Mouse (Mus musculus): ENCODE data around the gene 1700056E22Rik. TPM values are rescaled to one million over a fixed set of nuclear protein-coding genes. Genes with fewer than 3 reads are reported as not detected.

The 1700056E22Rik gene
- polyA plus RNA-seq, 1 experiment from 2014 or later: 2.0 TPM

DNA sequence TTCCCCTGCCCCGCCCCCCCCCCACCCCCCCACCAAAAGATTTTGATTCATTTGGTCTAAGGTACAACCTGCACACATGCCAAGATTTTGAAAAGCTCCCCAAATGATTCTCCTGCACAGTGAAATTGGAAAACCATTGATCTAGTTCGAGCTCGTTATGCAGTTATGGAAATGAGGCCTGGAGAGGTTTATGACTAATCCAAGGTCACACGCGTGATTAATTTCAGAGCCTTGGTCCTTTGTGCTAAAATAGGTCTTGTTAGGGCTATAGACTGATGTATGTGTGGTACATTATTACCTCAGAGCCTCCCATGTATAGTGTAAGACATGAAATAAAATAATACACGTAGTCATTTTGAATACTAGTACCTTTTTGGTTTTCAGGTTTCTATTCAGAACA is 9.3 kb upstream of the 1700056E22Rik start:
- Histone ChIP-seq H3K4me1 (ENCODE audit: control insufficient read depth, insufficient read depth, low read length) (no peaks in the 10 kb centered on the region), H3K9me3 (ENCODE audit: control insufficient read depth, low read length) (no peaks in the 10 kb centered on the region), H3K27ac (ENCODE audit: low read depth, low read length) (no peak overlapping the region), H3K4me2 (replicated peaks; ENCODE audit: low read depth, low read length) (no peak overlapping the region), H3K9ac (ENCODE audit: low read depth, low read length) (no peak overlapping the region), H3K27me3 (ENCODE audit: control insufficient read depth, insufficient read depth, low read length) (no peaks in the 10 kb centered on the region), H3K36me3 (ENCODE audit: control insufficient read depth, insufficient read depth, low read length) (no peaks in the 10 kb centered on the region), H3K4me3 (ENCODE audit: low read length) (no peak overlapping the region)
- no peak for ATAC-seq (ENCODE audit: low FRiP score, low TSS enrichment)
- WGBS: 81% methylated on average over 6 of the region's 6 CpGs

DNA sequence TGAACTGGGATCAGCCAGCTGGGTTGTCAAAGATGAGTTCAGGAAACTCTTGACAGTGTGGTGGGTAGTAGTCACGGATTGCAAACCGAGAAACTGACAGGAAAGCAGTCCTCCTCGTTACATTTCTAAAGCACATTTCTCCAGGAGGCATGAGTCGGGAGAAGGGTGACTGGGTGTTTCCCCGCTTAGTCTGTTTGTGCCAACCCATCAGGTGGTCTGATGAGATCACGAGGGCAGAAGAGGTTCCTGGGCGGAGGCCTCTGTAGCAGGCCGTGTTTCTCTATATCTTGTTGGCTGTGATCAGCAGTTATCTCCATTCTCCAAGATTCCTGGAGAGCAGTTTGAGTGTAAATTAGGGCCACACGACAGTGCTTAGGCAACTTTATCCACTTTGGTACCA is 8.6 kb upstream of the 1700056E22Rik start:
- Histone ChIP-seq H3K27ac (ENCODE audit: low read depth, low read length) (no peak overlapping the region), H3K9me3 (ENCODE audit: control insufficient read depth, low read length) (no peaks in the 10 kb centered on the region), H3K36me3 (ENCODE audit: control insufficient read depth, insufficient read depth, low read length) (no peaks in the 10 kb centered on the region), H3K9ac (ENCODE audit: low read depth, low read length) (no peak overlapping the region), H3K27me3 (ENCODE audit: control insufficient read depth, insufficient read depth, low read length) (no peaks in the 10 kb centered on the region), H3K4me1 (ENCODE audit: control insufficient read depth, insufficient read depth, low read length) (no peaks in the 10 kb centered on the region), H3K4me3 (ENCODE audit: low read length) (no peak overlapping the region), H3K4me2 (replicated peaks; ENCODE audit: low read depth, low read length) (no peak overlapping the region)
- no peak for ATAC-seq (ENCODE audit: low FRiP score, low TSS enrichment)
- WGBS: 83% methylated on average over 9 of the region's 9 CpGs

DNA sequence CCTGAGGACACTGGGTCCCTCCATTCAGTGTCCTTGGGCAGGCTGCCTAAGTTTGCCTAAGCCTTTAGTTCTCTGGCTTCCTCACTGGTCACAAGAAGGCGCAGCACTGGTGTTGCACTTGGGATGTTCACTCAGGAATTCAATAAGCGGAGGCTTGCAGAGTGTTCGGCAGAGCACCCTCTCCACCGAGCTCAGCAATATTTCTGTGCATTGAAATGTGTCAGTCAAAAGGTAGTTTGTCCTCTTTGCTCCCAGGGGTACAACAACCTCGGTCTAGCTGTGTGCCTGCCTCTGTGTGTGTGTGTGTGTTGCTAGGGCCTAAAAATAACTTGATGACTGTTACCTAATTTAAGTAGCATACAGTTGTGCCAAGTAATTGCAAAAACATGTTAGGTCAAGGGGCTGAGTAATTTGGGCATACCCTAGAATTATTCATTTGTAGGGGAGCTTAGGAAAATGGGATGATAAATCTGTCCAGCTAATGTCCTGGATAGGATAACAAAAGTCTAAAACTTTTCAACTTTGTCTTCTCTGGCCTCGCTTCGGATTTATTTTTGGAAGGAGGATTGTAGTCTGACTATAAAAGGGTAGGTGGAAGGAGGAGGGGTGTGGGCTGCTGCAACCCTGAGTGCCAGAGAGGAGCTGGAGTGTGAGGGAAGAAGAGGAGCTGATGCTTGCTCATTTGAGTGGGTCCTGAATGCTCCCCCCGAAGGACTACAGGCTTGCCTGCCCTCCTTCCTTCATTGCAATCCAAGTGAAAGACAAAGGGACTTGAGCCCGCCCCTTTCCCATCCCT is 7.9 kb upstream of the 1700056E22Rik start:
- Histone ChIP-seq H3K4me2 (replicated peaks; ENCODE audit: low read depth, low read length) (no peak overlapping the region), H3K36me3 (ENCODE audit: control insufficient read depth, insufficient read depth, low read length) (no peaks in the 10 kb centered on the region), H3K4me3 (ENCODE audit: low read length) (no peak overlapping the region), H3K27me3 (ENCODE audit: control insufficient read depth, insufficient read depth, low read length) (no peaks in the 10 kb centered on the region), H3K9ac (ENCODE audit: low read depth, low read length) (no peak overlapping the region), H3K27ac (ENCODE audit: low read depth, low read length) (no peak overlapping the region), H3K4me1 (ENCODE audit: control insufficient read depth, insufficient read depth, low read length) (no peaks in the 10 kb centered on the region), H3K9me3 (ENCODE audit: control insufficient read depth, low read length) (no peaks in the 10 kb centered on the region)
- no peak for ATAC-seq (ENCODE audit: low FRiP score, low TSS enrichment)
- 71% methylated on average over 9 of the region's 9 CpGs for WGBS

DNA sequence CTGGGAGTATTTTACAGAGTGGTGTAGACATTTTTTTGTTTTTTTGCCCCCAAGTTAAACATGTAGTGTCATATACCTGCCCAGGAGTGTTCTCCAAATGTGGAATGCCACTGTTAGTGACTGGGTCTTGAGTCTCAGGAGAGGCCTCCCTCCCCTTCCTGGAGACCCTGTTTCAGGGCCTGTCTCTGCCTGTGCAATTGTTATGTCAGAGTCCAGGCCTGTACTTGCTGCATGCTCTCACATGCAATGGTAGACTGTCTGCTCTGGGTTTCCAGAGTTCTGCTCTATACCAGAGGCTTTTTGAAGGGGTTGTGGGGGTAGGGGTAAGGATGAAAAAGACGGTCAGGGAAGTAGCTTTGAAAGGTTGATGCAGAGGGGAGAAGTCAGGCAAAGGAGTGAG is 6.8 kb upstream of the 1700056E22Rik start:
- ATAC-seq (ENCODE audit: low FRiP score, low TSS enrichment): no peak
- H3K27me3 ChIP-seq (ENCODE audit: control insufficient read depth, insufficient read depth, low read length): no peaks in the 10 kb centered on the region
- H3K9ac ChIP-seq (ENCODE audit: low read depth, low read length): no peak overlapping the region
- no peak overlapping the region for H3K27ac ChIP-seq (ENCODE audit: low read depth, low read length)
- no peaks in the 10 kb centered on the region for H3K9me3 ChIP-seq (ENCODE audit: control insufficient read depth, low read length)
- WGBS: 68% methylated on average over 1 of the region's 1 CpGs
- H3K4me2 ChIP-seq (replicated peaks; ENCODE audit: low read depth, low read length): no peak overlapping the region
- no peaks in the 10 kb centered on the region for H3K36me3 ChIP-seq (ENCODE audit: control insufficient read depth, insufficient read depth, low read length)
- H3K4me3 ChIP-seq (ENCODE audit: low read length): no peak overlapping the region
- H3K4me1 ChIP-seq (ENCODE audit: control insufficient read depth, insufficient read depth, low read length): no peaks in the 10 kb centered on the region

DNA sequence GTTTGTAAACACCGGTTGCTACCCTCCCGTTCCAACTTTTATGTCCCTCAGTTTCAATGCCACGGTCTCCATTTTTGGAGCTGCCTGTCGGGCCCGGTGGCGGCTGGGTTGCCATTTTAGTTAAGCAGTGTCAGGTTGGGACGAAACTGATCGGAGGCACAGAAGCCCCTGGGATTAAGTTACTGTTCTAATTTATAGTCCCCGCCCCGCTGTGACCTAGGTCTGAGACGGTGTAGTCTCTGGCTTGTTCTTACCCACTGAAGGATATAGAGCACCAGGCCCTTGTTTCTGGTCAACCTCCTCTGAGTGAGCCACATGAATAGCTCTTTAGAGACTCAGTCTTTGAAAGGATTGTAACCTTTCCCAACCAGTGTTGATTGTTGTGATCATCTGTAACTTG is 6.1 kb upstream of the 1700056E22Rik start:
- 47% methylated on average over 11 of the region's 11 CpGs for WGBS
- no peaks in the 10 kb centered on the region for H3K36me3 ChIP-seq (ENCODE audit: control insufficient read depth, insufficient read depth, low read length)
- H3K4me1 ChIP-seq (ENCODE audit: control insufficient read depth, insufficient read depth, low read length): no peaks in the 10 kb centered on the region
- H3K4me2 ChIP-seq (replicated peaks; ENCODE audit: low read depth, low read length): no peak overlapping the region
- no peak overlapping the region for H3K9ac ChIP-seq (ENCODE audit: low read depth, low read length)
- no peak overlapping the region for H3K4me3 ChIP-seq (ENCODE audit: low read length)
- no peaks in the 10 kb centered on the region for H3K9me3 ChIP-seq (ENCODE audit: control insufficient read depth, low read length)
- H3K27me3 ChIP-seq (ENCODE audit: control insufficient read depth, insufficient read depth, low read length): no peaks in the 10 kb centered on the region
- ATAC-seq (ENCODE audit: low FRiP score, low TSS enrichment): no peak
- H3K27ac ChIP-seq (ENCODE audit: low read depth, low read length): no peak overlapping the region

DNA sequence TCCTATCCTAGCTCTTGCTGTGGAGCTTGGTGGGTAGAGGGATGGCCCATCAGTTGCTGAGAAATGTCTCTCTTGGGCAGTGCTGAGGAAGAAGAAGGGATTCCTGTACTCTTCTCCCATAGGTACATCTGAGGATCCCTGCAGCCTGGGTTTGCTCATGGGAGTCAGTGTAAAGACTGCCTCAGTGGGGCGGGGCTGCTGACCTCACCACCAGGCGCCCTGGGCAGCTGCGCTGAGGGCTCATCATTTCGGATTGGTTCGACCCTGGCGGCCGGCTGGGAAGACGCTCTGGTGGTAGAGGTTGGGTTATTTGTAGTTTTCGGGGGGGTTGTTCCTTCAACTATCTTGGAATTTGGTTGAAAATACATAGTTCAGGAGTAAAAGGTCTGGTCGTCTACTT is 5.2 kb upstream of the 1700056E22Rik start:
- ATAC-seq (ENCODE audit: low FRiP score, low TSS enrichment): no peak
- Histone ChIP-seq H3K27ac (ENCODE audit: low read depth, low read length) (no peak overlapping the region), H3K9ac (ENCODE audit: low read depth, low read length) (no peak overlapping the region), H3K4me1 (ENCODE audit: control insufficient read depth, insufficient read depth, low read length) (no peaks in the 10 kb centered on the region), H3K4me3 (ENCODE audit: low read length) (no peak overlapping the region), H3K27me3 (ENCODE audit: control insufficient read depth, insufficient read depth, low read length) (no peaks in the 10 kb centered on the region), H3K9me3 (ENCODE audit: control insufficient read depth, low read length) (no peaks in the 10 kb centered on the region), H3K36me3 (ENCODE audit: control insufficient read depth, insufficient read depth, low read length) (no peaks in the 10 kb centered on the region), H3K4me2 (replicated peaks; ENCODE audit: low read depth, low read length) (no peak overlapping the region)
- 96% methylated on average over 10 of the region's 10 CpGs for WGBS

DNA sequence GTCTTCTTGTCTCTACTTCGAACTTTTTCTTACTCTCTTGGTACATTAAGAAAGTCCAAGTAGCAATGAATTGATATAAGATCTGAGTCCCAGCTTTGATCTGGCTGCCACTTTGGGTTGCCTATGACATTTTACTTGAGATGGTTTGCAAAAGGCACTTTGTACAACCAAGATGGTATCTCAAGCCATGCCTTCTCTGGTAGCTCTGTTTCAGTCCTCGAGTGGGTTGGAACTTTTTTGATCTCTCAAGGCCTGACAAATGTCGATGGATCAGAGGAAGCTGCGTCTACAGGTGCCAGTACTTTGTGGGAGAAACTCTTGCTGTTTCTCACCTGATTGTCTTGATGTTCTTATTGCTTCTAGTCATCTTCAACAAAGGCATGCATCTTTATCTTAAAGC is 3.7 kb upstream of the 1700056E22Rik start:
- H3K36me3 ChIP-seq (ENCODE audit: control insufficient read depth, insufficient read depth, low read length): no peaks in the 10 kb centered on the region
- 86% methylated on average over 4 of the region's 4 CpGs for WGBS
- peaks cover 3% of the 10 kb centered on the region; the same call in 1 of the 2 replicates for H3K4me1 ChIP-seq (ENCODE audit: control insufficient read depth, insufficient read depth, low read length)
- H3K27me3 ChIP-seq (ENCODE audit: control insufficient read depth, insufficient read depth, low read length): no peaks in the 10 kb centered on the region
- no peak overlapping the region for H3K9ac ChIP-seq (ENCODE audit: low read depth, low read length)
- H3K4me2 ChIP-seq (replicated peaks; ENCODE audit: low read depth, low read length): no peak overlapping the region
- H3K4me3 ChIP-seq (ENCODE audit: low read length): no peak overlapping the region
- no peak for ATAC-seq (ENCODE audit: low FRiP score, low TSS enrichment)
- no peak overlapping the region for H3K27ac ChIP-seq (ENCODE audit: low read depth, low read length)
- no peaks in the 10 kb centered on the region for H3K9me3 ChIP-seq (ENCODE audit: control insufficient read depth, low read length)

DNA sequence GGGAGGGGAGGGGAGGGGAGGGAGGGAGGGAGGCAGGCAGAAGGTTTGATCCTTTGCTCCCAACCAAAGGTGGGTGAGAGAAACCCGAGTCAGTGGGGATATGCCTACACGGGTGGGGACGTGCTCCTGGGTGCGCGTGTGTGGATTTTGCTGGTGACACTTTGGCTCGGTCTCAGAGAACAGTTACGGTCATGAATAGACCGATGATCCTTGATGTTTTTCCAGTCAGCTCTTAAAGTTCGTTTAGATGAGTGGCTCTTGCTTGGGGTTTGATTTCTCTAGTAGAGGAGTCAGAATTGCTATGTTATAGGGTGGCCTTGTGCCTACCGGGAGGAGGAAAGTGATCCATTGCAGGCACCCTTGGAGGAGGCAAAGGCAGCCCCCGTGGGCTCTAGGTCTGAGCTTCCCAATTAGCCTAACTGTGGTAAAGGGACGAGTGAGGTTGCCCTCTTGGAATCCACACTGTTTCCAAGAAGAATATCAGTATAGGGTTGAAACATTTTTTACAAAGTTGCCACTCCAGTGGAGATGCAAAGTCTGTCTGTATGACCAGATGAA is 1.3 kb upstream of the 1700056E22Rik start:
- no peak overlapping the region; the same call in 1 of the 2 replicates for H3K9ac ChIP-seq (ENCODE audit: low read depth, low read length)
- WGBS: 9% methylated on average over 12 of the region's 12 CpGs
- peaks cover 6% of the 10 kb centered on the region; the same call in 1 of the 2 replicates for H3K4me1 ChIP-seq (ENCODE audit: control insufficient read depth, insufficient read depth, low read length)
- H3K36me3 ChIP-seq (ENCODE audit: control insufficient read depth, insufficient read depth, low read length): no peaks in the 10 kb centered on the region
- peak overlapping the region; percentile 45 for H3K4me3 ChIP-seq (ENCODE audit: low read length)
- H3K9me3 ChIP-seq (ENCODE audit: control insufficient read depth, low read length): no peaks in the 10 kb centered on the region
- no peak overlapping the region for H3K27ac ChIP-seq (ENCODE audit: low read depth, low read length)
- H3K27me3 ChIP-seq (ENCODE audit: control insufficient read depth, insufficient read depth, low read length): no peaks in the 10 kb centered on the region; the same call in 1 of the 2 replicates
- peak overlapping the region; percentile 63 for H3K4me2 ChIP-seq (replicated peaks; ENCODE audit: low read depth, low read length)
- no peak for ATAC-seq (ENCODE audit: low FRiP score, low TSS enrichment)

DNA sequence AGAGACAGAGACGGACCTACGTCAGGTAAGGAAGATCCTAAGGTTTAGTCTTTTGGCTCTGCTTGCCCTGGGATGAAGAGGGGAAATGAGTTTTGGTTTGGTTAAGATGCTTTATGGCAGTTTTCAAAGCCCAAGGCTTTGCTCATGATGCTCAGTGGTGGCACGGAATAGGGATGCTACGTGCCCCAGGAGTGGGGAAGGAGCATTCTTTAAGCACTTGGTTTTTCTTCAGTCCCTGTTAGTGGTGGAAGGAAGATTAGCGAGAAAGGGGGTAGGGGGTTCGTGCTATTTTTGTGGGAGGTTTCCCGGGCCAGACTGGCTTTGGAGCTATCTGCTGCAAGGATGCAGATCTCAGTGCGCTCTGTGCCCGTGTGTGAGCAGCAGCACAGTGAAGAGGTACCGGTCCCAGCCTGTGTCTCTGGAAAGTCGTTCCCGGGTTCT is 660 bp upstream of the 1700056E22Rik start:
- H3K27ac ChIP-seq (ENCODE audit: low read depth, low read length): no peak overlapping the region
- ATAC-seq (ENCODE audit: low FRiP score, low TSS enrichment): no peak
- H3K27me3 ChIP-seq (ENCODE audit: control insufficient read depth, insufficient read depth, low read length): no peaks in the 10 kb centered on the region; the same call in 1 of the 2 replicates
- under 1% methylated on average over 12 of the region's 12 CpGs for WGBS
- H3K4me2 ChIP-seq (replicated peaks; ENCODE audit: low read depth, low read length): peak overlapping the region; percentile 63
- no peaks in the 10 kb centered on the region for H3K36me3 ChIP-seq (ENCODE audit: control insufficient read depth, insufficient read depth, low read length)
- peak overlapping the region; percentile 36 for H3K9ac ChIP-seq (ENCODE audit: low read depth, low read length)
- H3K9me3 ChIP-seq (ENCODE audit: control insufficient read depth, low read length): no peaks in the 10 kb centered on the region
- H3K4me1 ChIP-seq (ENCODE audit: control insufficient read depth, insufficient read depth, low read length): peaks cover 6% of the 10 kb centered on the region; the same call in 1 of the 2 replicates
- peak overlapping the region; percentile 45 for H3K4me3 ChIP-seq (ENCODE audit: low read length)
